Mouse (Mus musculus) Muller cell, postnatal 12 days (primary cell): ENCODE results near the gene Nav2.

Experiments
- DNase-seq: peaks from one replicate; pipeline ENCODE4 v3.0.0-alpha.2; 2015; ENCODE audit errors: inconsistent ontology term

Gene Nav2

DNA sequence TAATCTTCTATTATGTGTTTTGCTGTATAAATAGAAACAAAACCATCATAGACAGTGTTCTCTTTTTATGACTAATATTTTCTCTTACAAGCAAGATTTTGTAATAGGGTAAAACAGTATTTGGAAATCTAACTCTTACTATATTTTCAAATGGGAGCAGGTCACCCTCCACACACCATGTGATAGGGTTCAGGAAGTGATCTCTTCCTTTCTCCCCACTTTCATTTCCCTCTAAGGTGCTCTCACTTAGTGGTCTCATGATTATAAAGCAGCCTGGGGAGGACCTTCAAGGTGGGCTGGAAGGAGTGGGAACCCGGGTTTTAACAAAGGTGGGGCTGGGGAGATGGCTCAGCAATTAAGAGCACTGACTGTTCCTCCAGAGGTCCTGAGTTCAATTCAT is 487.7 kb downstream of the Nav2 start:
- no peak for DNase-seq

GRCm38 (mm10) chr7:49397441-49398003 is 489.0 kb downstream of the Nav2 start:
- DNase-seq = peak; percentile 92

- DNase-seq = no peak
These were observed 489.6 kb downstream of the Nav2 start for GRCm38 (mm10) chr7:49398020-49398516.

DNA sequence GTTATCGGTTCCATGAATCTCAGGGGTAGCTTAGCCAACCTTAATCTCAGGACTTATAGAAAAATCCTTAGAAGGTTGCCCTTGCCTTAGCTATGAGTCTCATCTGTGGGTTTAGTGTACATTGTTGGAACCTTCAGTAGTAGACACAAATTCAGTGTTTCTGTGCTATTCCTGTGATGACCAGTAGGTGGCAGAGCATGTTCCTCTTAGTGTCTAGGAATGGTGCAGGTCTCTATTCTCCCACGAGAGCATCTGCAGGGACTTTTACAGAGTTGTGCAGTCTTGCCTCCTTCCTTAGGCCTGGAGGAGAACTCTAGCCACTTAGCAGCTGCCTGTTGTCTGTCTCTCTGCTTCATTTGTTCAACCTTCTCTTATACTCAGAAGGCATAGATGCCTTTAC is 490.8 kb downstream of the Nav2 start:
- peak; percentile 52 for DNase-seq

GRCm38 (mm10) chr7:49400463-49400862 is 491.9 kb downstream of the Nav2 start:
- no peak for DNase-seq

DNA sequence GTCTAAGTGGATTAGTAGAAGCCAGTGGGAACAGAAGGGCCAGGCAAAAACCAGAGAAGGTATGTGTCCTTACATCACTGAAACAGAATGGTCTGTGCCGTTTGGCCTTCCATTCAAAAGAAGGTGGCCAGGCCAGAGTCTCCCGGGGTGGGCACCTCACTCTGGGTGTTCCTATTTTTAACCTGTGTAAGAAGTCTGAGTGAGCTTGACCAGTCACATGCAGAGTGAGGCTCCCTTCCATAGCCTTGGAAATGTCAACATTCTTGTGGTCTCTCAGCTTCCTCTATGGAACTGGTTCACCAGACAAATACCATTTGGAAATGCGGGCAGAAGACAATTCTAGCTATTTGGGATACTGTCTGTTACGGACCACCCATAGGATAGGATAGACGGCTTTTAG is 494.0 kb downstream of the Nav2 start:
- no peak for DNase-seq

- DNase-seq = no peak
These were observed 499.2 kb downstream of the Nav2 start for GRCm38 (mm10) chr7:49407688-49408087.

- DNase-seq = no peak
These were observed 500.1 kb downstream of the Nav2 start for GRCm38 (mm10) chr7:49408625-49409024.

DNA sequence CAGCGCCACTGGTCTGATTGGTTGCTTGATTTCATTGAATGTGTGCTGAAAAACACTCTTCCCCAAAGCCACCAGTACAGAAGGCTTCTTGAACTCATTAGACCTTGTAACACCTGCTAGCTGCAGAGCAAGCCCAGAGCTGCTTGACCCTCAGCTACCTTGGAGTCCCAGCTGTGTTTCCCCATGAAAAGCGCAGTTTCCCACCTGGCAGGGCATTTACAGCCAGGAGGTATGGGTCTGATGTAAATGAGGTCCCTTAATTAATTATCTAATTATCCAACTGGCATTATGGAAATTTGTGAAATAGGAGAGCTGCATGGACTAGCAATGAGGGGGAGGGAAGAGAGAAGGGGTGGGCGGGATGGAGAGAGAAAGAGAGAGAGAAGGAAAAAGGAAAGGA is 500.7 kb downstream of the Nav2 start:
- DNase-seq = no peak

DNA sequence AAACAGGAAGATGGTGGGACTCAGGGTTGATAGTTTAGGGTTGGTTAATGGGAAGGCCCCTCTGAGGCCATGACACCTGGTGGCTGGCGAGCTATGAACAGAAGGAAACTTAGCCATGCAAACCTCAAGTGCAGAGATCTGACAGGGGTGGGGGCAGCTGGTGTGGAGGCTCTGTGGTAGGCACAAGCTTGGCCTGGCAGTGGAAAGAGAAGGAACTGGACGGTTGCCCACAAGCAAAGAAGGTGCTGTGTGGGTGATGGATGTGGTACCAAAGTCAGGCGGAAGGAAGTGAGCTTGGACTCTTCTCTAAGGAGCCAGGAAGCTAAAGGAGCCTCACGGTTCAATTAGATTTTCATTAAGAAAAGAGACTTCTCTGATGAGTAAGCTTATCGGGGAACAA is 501.7 kb downstream of the Nav2 start:
- DNase-seq = no peak

DNA sequence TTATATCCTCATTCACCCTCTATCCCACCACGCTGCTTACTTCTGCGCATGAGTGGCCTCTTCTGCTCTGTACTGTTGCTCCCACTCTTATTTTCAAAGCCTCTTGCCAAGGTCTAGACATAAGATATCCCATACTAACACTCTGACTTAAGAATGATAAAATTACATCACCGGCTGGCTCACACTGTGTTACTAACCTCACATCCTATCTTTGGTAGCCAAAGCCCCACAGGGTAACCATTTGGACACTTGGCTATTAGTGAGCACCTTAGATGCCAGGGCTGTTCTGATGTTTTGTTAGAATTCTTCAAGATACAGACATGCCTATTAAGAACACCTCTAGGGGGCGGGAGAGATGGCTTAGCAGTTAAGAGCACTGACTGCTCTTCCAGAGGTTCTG is 502.4 kb downstream of the Nav2 start:
- DNase-seq = no peak

GRCm38 (mm10) chr7:49411803-49412202 is 503.3 kb downstream of the Nav2 start:
- DNase-seq = no peak

DNA sequence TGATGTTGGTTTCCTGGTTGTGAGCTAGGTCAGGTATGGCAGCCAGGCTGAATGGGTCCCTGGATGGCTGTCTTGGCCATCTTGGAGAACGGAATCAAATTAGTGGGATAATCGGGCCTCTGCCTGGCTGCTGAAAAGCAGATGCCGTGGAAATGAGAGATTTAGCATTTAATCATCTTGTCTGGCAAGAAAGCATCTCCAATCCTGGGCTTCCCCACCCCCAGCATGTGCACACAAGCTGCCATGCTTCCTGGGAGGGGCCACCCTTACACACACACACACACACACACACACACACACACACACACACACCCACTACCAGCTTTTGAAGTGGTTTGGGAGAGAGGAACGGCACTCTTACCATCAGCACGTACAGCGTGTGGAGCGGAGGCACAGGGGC is 506.6 kb downstream of the Nav2 start:
- DNase-seq = no peak

DNA sequence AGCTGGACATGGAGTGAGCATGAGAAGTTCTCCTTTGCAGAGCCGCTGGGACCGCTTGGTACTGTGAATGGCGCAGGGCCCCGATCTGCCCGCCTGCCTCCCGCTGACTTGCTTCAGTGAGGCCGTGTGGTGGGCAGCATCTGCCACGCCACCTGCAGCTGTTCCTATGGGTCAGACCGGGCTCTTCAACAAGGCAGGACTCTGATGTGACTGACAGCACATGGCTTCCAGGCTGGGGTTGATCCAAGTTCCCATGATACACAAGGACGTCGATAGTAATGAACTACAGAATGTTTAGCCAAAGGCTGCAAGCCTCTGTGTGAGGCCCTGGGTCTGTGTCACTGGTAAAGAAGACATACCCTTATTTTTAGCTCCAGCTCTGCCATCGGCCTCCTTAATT is 507.2 kb downstream of the Nav2 start:
- no peak for DNase-seq

DNA sequence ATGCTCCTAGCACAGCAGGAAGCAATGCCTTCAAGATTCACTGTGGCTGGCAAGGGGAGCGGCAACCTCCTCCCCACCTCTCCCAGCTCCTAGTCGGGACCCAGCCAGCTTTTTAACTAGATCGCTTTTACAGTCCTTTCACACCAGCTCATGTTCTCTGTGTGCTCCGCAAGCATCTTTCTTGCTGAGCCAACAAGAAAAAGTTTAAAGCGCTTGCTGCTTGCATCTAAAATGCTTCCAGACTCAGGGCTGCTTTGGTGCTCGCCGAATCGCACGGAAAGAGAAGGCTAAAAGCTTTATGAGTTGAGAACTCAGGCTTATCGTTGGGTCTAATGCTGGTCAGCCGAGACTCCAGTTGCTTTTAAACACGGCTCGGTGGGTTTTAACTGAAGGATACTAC is 510.3 kb downstream of the Nav2 start:
- no peak for DNase-seq

GRCm38 (mm10) chr7:49420139-49420802 is 511.8 kb downstream of the Nav2 start:
- DNase-seq = no peak

- no peak for DNase-seq
These were observed 512.7 kb downstream of the Nav2 start for GRCm38 (mm10) chr7:49421261-49421660.

DNA sequence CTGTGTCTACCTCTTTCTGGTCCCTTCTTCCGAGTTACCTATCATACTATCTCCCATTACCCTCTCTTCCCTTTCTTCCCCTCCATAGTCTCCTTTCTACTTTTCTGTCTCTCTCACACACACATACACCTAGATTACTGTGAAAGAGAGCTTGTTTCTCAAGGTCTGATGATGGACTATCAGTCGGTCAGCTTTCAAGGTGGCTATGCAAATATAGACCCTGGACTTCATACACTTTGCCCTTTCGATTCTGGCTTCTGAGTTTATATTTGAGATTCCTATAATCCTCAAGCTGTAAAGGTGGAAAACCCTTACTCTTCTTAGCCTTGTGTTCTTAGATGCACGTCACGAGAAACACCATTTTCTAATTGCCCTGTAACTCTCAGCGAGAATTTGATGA is 515.4 kb downstream of the Nav2 start:
- no peak for DNase-seq

DNA sequence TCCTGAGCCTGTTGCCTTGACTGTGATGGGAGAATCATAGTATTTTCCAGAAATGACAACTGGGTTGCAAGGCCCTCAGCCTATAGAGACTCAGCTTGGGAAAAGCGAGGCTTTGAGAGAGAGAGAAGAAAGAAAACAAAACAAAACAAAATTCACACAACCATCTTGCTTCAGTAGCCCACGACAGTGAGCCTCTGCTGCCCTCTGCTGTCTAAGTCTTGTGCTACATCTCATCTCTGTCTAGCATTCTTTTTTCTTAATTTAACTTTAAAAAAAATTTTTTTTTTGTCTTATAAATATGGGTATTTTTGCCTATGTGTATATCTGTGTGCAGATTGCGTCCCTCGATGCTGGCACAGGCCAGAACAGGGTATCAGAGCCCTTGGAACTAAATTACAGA is 517.5 kb downstream of the Nav2 start:
- no peak for DNase-seq

GRCm38 (mm10) chr7:49427843-49428242 is 519.3 kb downstream of the Nav2 start:
- DNase-seq = no peak

GRCm38 (mm10) chr7:49428947-49429346 is 520.4 kb downstream of the Nav2 start:
- DNase-seq = no peak

GRCm38 (mm10) chr7:49430808-49431207 is 522.3 kb downstream of the Nav2 start:
- DNase-seq = no peak

DNA sequence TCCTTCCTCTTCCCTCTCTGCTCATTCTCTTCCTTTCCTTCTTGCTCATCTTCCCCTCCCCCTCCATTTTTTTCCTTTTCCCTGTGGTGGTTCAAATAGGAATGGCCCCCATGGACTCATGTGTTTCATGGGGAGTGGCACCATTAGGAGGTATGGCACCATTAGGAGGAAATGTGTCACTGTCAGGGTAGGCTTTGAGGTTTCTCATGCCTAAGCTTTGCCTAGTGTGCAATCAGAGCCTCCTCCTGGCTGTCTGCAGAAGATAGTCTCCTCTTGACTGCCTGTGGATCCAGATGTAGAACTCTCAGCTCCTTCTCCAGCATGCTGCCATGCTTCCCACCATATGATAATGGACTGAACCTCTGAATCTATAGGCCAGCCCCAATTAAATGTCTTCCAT is 525.4 kb downstream of the Nav2 start:
- DNase-seq = no peak

- no peak for DNase-seq
These were observed 528.0 kb downstream of the Nav2 start for GRCm38 (mm10) chr7:49436492-49436891.
